Mouse (Mus musculus) WW6 (cell line): Measurements from ENCODE around the gene Dock10.
"Not testable (repeated sequence)": the region's sequence is repeated elsewhere in the genome, so short reads cannot be mapped to it uniquely, and the experiment has no call there.

Experiments used
- DNase-seq: peaks from one replicate; pipeline ENCODE4 v3.0.0-alpha.2; 2013; ENCODE audit warnings: low read depth, low spot score

Gene Dock10

DNA sequence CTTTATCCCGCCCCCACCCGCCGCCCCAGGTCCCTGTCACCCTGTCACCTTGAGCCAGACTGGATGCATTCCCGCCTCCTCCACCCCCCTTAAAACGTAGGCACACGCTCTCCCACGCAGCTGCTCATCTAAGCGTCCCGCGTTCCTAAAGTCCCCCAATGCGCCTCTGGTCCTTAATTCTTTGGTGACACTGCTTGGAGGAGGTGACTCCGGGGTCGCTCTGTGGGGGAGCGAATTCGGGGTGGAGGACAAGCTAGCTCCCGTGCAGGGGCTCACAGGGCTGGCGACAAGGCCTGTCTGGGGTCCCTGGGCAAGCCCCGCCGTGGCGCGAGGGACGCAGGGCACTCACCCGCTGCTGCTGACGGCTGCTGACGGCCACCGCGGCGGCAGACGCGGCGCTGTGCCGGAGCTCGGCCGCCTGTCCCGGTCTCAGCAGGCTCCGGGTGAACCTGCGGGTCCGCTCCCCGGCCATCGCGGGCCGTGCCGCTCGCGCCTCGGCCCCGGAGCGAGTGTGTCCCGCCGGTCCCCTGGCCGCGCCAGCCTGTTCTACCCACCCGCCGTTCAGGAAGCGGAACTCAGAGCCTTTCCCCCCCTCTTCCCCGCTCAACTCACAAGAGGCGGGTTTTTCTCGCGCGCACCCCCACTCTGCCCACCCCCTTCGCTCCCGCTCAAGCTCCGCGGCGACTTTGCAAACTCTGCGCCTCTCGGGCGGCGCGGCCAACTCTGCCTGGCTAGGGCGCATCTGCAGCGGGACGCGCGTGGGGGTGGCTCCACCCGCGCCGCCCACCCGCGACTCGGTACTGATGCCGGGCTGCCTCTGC is at the start of gene Dock10:
Dock10 (minus strand) TSS at position 551 of the 821 bp plus-strand sequence.
- no peak for DNase-seq

DNA sequence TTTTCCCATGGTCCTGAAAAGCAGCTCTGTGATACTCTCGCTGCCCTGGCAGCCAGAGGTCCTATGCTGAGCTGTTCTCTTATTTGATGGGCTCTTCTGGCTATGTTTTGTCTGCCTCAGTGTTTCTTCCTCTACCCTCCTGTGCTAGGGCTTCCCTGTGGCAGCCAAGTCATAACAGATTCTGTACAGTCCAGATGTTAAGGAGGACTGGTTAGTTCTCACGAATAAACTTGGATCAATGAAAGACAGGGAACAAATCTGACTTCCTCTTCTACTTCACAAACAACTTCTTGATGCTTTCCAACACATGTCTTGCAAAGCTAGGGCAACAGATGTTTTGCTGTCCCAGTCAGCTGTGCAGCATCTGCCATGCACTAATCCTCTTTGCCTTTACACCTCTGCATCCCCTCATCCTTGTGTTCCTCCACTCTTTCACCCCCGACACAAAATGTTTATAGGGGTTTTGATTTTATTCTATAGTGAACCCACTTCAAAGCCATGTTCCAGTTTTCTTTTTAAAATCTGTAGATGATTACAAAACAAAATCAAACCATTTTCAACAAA is 48.6 kb upstream of the Dock10 start:
- no peak for DNase-seq

DNA sequence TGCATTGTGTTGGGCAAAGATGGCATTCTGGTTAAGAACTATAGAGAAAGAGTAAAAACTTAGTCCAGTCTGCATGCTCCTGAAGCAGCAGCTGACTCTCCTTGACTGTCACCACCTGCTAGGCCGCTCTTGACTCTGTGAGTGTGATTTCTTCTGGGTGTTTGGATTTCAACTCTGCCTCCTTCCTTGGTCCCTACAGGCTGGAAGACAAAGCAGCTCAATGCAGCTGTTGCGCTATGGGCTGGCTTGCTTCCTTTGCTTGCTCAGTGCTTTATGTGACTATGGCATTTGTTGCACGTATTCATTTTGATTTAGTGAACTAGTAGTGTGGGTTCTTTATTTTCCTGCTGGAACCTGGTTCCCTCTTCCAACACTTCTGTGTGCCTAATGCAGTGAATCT is 43.7 kb upstream of the Dock10 start:
- no peak for DNase-seq

DNA sequence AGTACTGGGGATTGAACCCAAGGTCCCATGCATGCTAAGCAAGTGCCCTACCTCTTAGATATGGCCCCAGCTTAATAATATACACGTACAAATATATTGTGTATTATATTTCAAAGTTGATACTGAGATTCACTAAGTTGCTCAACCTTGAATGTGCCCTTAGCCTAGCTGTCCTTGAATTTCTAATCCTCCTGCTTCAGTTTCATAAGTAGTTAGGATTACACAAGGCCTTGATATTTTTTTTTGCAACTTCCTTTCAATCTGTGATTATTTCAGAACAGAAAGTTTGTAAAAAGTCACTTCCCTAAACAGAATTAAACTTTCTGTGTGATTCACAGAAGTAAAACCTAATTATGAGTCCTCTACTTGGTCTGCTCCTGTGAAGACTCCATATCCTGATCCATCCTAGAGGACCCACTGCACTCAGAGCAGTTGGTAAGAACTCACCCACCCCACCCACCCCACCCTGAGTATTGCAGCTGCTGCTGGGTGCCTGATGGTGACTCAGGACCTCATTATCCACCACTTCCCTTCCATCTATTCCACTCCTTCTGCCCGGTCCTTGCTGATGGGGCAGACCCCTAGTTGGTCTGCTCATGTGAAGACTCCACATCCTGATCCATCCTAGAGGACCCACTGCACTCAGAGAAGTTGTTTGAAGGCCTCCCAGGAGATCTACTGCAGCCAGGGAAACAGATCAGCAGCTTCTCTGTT is 26.9 kb upstream of the Dock10 start:
- no peak for DNase-seq

DNA sequence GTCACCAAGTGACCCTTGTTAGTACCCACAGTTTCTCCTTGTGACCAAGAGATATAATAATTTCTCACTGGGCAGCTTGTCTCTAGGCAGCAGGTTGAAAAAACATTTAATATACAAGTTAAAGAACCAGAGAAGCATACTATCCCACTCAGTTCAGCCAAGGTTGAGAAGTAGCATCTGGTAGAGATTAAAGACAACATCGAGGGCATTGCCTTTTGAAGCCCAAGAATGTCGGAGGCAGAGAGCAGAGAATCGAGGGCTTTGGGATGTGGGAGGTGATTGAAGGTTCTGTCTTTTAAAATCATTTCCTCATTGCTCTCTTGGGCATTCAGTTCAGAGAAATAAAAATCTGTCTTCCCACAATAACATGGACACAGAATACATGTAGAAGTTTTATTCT is 25.8 kb upstream of the Dock10 start:
- DNase-seq, result no peak

DNA sequence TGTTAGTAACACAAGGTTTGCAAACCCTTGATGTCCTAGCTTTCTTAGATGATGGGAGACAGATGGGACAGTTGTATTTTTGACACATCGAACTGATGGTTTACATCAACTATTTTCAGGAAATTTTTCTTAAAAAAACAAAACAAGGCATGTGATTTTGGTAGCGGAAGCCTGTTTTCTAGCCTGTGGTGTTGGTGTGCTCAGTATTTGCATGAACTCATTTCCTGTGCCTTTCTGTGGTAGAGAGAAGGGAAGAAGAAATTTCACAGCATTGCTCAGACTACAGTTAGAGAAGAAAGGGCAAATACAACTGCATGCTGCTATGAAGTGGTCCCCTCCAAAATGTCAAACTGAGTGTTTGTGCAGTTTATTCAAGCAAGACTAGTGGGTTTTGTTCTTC is 7.2 kb upstream of the Dock10 start:
- DNase-seq, result no peak

DNA sequence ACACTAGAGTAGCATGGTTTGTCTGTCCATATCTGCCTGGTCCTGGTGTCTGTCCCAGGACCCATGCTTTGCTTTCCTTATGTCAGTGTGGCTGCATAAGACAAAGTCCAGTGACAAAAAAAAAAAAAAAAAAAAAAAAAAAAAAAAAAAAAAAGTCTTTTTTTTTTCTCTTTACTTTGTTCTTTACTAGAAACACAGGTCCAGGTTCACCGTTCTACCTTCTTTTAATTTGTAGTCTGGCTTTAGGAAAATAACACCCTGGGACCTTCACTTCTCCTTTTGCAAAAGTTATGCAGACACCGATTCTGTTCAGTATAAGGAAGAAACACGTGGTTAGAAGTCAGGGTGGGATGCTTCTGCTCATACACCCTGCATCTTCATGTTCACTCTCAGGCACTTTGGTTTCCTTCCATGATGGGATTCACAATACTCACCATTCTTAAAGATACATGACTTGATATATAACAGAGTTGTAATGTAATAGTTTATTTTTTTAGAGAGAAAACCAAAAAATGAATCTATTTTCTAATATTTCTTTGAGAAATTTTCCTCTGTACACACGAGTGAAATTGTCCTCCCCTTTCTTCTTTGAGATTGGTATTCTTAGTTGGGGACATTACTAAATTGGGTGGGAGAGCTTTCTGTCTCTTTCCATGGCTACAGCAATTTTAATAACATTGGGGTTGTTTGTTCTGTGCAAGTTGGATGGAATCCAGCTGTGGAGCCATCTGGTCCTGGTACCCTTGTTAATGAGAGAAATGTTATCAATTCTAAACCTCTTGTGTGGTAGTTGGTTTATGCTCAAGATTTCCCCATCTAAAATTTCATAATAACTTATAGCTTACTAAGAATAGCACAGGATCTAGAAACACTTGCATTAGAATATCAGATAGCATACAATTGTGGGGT is 5.0 kb upstream of the Dock10 start:
- no peak for DNase-seq

DNA sequence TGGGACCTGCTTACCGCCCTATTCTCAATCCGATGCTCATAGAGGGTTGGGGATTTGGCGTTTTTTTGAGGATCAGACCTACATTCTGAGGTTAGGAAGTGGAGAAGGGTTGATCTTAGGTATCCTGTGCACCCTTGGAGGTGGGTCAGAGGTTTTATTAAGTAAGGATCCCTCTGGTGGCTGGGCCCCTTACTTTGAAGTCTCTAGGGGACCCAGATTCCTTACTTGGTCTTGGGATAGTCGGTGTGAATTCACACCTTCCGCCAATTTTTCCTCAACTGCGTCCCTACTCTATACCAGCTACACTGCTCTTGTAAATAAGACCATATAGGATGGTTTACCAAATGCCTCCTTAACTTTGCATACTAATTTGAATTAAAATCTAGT is 464 bp upstream of the Dock10 start:
- DNase-seq, result no peak

DNA sequence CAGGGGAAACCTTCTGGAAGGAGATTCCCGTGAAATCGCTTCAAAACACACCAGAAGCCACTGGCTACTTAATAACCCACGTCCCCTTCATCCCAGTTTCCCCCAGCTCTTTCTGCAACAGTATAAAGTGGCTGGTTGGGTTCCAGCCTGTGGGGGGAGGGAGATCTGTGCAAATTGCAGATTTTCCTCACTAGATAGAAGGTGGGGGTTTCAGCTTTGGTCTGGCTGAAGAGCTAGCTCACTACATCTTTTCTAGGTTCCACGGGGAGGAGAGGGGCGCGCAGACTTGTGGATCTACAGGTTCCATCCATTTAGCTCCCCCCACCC is 714 bp downstream of the Dock10 start:
- no peak for DNase-seq

DNA sequence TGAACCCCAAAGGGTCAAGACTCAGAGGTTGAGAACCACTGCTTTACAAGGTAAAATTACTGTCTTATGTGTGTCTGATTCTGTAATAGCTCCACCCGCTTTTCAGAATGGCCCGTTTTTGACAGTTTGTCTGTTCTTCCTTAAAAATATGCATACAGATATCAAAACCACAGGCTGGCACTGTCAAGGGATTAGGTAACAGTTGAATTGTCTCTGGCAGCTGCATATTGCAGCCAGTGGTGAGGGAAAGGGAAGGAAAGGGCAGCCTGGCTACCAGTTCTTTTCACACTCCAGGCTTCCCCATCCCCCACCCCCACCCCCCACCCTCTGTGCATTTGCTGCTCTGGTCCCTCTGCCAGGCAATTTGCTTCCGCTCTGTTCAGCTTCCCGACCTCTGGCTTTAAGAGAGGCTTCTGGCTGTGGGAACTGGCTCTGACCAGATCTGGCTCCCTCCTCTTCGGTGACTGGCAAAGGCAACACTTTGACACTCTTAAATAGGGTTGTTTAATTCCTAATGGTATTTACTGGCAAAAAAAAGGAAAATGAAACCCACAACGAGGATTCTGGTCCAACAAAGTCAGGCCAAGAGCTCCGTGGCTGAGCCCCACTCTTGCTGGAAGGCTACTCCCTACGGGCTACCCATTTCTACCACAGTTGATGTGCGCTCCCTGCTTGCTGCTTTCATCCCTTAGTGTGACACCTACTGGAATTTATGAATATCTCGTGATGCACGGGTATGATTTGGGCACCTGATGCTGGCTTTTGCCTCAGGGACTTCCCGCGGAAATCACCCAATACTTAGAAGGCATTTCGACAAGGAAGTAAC is 1.3 kb downstream of the Dock10 start:
- no peak for DNase-seq

DNA sequence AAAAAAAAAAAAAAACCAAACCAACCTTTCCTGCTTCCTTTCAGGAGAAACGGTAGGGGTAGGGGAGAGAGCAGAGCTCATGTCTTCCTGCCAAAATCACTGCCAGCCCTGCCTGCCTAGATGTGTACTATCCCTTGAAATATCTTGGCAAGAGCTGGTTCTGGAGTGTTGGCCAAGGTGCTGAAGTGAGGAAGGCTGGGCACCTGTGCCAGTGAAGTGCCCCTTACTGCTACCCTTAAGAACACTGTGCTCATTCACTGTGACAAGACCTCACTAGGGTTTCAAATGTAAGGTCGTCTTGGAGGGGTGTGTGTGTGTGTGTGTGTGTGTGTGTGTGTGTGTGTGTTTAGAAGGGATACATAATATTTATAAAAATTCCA is 2.3 kb downstream of the Dock10 start:
- DNase-seq, result no peak

DNA sequence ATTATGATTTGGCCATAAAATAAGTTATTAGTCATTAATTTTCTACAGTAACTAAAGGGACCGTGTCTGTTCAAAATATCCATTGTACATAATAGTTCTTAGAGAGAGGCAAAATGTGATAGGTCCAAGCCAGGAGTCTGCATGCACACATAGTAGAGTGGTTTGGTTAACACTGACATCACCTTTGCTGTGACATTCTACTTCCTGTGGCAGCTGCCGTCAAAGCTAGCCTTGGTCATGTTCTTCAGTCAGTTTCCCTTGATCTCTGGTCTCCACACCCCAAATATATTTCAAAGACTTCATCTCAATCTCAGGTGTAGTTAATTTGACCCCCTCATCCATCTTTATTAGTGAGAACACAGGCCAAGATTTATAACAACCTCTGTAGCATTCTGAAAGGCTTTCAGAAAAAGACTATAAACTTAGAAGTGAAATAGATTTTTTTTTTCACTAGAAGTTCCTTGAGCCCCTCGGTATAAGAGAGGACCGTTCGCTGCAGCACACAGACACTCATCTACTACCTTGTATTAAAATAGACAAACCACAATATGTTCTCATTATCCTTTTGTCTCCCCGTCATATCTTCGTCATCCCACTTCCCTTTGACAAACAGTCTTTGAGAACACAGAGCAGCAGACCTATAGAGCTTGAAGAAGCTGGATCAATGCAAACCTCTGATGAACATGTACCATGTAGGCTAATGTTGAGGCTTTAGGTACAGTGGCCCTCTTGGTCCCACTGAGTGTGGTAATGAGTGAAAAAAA is 2.8 kb downstream of the Dock10 start:
- DNase-seq, result no peak

DNA sequence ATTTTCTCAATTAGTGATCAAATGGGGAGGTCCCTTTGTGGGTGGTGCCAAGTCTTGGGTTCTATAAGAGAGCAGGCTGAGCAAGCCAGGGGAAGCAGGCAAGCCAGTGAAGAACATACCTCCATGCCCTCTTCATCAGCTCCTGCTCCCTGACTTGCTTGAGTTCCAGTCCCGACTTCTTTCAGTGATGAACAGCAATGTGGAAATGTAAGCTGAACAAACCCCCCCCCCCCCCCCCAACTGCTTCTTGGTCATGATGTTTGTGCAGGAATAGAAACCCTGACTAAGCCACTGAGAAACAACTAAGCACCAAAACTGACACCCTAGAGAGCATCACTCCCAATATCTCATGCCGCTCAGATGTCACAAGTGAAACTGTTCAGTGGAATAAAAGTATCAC is 9.2 kb downstream of the Dock10 start:
- DNase-seq, result not testable (repeated sequence)

DNA sequence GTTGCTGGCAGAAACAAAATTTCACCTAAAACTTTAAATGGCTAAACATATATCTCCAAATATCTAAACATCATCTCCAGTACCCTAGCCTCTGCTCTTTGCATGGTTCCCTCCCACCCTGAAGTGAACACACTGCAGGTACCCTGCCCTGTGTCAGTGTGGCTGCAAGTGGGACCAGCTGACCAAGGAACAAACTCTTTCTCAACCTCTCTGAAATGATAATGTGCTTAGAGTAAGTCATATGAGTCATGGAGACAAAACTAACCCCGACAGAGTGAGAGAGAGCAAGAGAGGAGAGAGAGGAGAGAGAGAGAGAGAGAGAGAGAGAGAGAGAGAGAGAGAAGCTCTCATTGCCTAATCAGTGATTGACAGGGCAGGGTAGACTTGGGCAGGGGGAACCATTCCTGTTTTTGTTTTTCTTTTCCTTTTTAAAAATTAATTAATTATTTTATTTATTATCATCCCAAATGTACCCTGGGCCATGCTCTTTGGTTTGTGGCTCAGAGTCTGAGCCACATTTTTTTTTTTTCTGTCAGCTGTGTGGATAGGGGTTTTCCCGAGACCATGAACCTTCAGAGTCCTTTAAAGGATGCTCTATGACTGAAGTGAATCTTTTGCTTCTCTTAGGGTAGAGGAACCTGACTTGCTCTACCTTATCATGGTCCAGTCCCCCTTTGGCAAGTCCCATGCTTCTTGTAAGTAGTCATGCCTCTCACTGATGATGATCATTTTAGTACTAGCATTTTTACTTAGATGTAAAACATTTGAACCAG is 11.4 kb downstream of the Dock10 start:
- no peak for DNase-seq

DNA sequence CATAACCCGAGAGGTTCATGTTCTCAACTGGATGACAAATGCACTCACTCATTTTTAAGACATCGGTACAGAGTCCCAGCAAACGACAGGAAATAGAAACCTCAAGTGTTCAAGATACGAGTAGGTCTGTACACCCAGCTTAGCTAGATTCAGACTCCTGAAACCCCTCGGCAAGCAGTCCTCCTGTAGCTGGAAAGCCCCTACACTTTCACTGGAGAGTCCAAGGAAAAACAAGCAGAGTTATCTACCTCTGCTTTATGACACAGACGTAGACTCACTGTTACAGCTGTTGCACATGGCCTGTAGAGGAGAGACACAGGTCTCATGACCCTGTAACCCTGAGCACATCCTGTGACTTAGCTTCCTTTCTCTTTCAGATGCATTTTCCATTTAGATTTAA is 12.1 kb downstream of the Dock10 start:
- DNase-seq, result no peak

DNA sequence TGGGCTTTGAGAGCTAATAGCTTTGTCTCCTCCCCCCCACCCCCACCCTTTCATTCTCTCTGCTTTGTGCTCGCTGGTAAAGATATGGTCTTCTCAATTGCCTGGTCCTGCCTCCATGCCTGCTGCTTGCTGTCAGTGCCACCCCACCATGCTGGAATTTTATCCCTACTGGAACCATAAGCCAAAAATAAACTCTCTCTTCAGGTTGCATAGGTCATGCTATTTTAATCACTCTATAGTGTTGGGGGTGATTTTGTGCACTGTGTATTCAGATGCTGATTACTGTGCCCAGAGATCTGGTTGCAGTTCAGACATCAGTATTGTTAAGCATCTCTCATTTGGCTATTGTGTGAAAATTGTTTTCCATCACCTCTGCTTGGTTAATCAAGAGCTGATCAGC is 18.9 kb downstream of the Dock10 start:
- DNase-seq, result no peak

DNA sequence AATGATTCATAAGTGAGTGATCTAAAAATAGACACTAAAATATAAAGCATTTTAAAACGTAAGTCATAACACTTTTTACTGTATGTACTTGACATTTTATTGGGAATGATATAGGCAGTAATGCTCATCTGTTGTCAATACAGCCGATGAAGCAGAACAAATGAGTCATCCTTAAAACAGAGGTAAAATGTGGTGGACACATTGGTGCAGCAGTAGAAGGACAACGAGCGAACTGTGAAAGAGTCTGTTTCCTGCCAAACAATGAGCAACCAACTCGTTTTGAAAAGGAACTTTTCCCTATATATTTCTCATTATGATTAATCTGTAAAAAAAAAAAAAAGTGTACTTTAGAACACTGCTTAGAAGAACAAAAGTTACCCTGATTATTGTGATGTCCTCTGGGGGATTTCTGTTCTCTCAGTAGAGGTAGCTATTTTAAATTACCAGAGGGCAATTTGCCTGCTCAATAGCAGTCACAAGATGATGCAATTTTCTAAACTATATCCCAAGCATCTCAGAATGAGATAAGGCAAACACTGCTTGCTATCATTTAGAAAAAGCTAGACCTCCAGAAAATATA is 20.4 kb downstream of the Dock10 start:
- DNase-seq, result no peak

DNA sequence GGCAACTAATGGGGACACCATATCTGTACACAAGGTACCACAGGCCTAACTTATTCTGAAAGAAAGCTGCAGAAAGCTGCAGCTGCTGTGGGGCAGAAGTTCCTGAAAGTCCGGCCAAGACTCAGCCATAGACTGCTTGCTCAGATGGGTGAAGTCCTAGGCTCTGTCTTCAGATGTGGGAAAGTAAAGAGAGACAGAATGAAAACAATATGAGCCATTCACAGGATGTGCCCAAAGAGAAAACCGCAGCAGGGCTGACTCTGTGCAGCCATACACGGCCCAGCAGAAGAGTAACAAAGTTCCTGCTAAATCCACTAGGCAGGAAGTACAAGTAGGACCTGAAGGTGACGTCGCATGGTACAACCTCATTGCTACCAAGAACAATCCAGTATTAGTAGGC is 27.7 kb downstream of the Dock10 start:
- DNase-seq, result no peak

DNA sequence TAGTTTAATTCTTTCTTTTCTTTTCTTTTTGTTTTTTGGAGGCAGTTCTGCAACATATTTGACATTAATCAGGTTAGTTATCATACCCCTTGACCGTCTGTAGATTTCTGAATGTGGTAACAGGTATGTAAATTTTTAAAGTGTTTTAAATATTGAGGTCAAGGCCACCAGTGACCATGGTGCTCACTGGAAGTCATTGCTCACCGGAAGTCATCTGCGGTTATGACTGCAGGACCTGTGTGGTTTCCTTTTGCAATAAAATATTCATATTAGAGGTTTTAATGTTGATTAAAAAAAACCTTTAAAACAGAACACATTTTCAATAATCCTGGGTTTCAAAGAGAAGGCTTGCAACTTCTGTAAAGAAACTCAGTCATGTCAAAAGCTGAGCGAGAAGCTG is 28.2 kb downstream of the Dock10 start:
- DNase-seq, result no peak
